Mouse (Mus musculus) midbrain, postnatal 0 days (tissue): Measurements from ENCODE around the gene Neu4. TPM values are rescaled to one million over a fixed set of nuclear protein-coding genes. Genes with fewer than 3 reads are reported as not detected.

Experiments
- ATAC-seq: fragments of 200-750 bp; cut with Nextera tagmentation; 2 replicates; pipeline ENCODE4 v1.8.0; 2017; ENCODE audit warnings: moderate number of reproducible peaks, mild to moderate bottlenecking, moderate TSS enrichment, moderate library complexity; ENCODE audit not compliant: low FRiP score
- DNase-seq: peaks from one replicate; pipeline ENCODE4 v3.0.0-alpha.2; 2015; ENCODE audit warnings: low spot score
- H3K27ac ChIP-seq: fragments of 300-500 bp; sonication (generic); 2 replicates; pipeline ENCODE4 v1.5.1; 2014; ENCODE audit warnings: low read depth, mild to moderate bottlenecking, low read length, mixed read lengths
- H3K27me3 ChIP-seq: fragments of 300-500 bp; sonication (generic); 2 replicates; pipeline ENCODE4 v1.6.1; 2014; ENCODE audit warnings: low read length, control low read depth, mixed read lengths; ENCODE audit not compliant: insufficient read depth
- H3K36me3 ChIP-seq: fragments of 300-500 bp; sonication (generic); 2 replicates; pipeline ENCODE4 v1.6.1; 2014; ENCODE audit warnings: low read length, control low read depth, mixed read lengths; ENCODE audit not compliant: insufficient read depth
- H3K4me1 ChIP-seq: fragments of 300-500 bp; sonication (generic); 2 replicates; pipeline ENCODE4 v1.6.1; 2014; ENCODE audit warnings: mild to moderate bottlenecking, control low read depth, antibody characterized with exemption, low read length, mixed read lengths; ENCODE audit not compliant: insufficient read depth
- H3K4me2 ChIP-seq: fragments of 300-500 bp; sonication (generic); 2 replicates; pipeline ENCODE4 v1.6.1; 2014; ENCODE audit warnings: low read depth, mild to moderate bottlenecking, low read length, mixed read lengths; ENCODE audit not compliant: poor library complexity, severe bottlenecking
- H3K4me3 ChIP-seq: fragments of 300-500 bp; sonication (generic); 2 replicates; pipeline ENCODE4 v1.5.1; 2014; ENCODE audit warnings: low read depth, mild to moderate bottlenecking, low read length, moderate library complexity
- H3K9ac ChIP-seq: fragments of 300-500 bp; sonication (generic); replicated peaks from 2 replicates; pipeline ENCODE4 v1.6.1; 2014; ENCODE audit warnings: mild to moderate bottlenecking, low read length, moderate library complexity, mixed read lengths; ENCODE audit not compliant: poor library complexity, severe bottlenecking
- H3K9me3 ChIP-seq: fragments of 300-500 bp; sonication (generic); 2 replicates; pipeline ENCODE4 v1.6.1; 2016; ENCODE audit warnings: low read length, control low read depth
- CTCF ChIP-seq: IDR thresholded peaks from 2 replicates; pipeline ENCODE4 v1.5.1; 2016; ENCODE audit warnings: antibody characterized with exemption, mild to moderate bottlenecking
- WGBS: fragments of 180-500 bp; shearing (Covaris S2); extraction: QIAGEN DNeasy Blood & Tissue Kit; methylation state at CpG from one replicate; pipeline ENCODE4 v1.1.7; 2014; 5-methylcytosine and 5-hydroxymethylcytosine counted together
- polyA plus RNA-seq: library from polyadenylated mRNA; unstranded; fragments of >200 nt; fragmentation: Nextera tagmentation; extraction: Ambion mirVana; gene quantifications from 2 replicates; pipeline ENCODE4 v1.2.1, GENCODE M21; 2015
- total RNA-seq: library from RNA; depleted of rRNA; stranded (reverse); fragments of >200 nt; gene quantifications from 2 replicates; pipeline ENCODE4 v1.2.3, GENCODE M21; 2014

Neu4 gene
- total and polyA plus RNA-seq, 2 experiments from 2014 or later, result 0.04 to 0.93 TPM

- Histone ChIP-seq H3K4me1 (no peaks in the 10 kb centered on the region), H3K27ac (no peak overlapping the region), H3K9ac (no peak overlapping the region), H3K36me3 (no peaks in the 10 kb centered on the region), H3K4me2 (no peak overlapping the region), H3K9me3 (no peaks in the 10 kb centered on the region), H3K4me3 (no peak overlapping the region), H3K27me3 (no peaks in the 10 kb centered on the region)
- DNase-seq (no peak), ATAC-seq (no peak)
- WGBS, result 83% methylated on average over 3 of the region's 3 CpGs
- TF ChIP-seq CTCF, result no peak
These were observed 25.3 kb downstream of the Neu4 start for GRCm38 (mm10) chr1:94045559-94045958.

- no peak overlapping the region for H3K9ac ChIP-seq
- H3K4me2 ChIP-seq, result no peak overlapping the region
- no peak for DNase-seq
- no peaks in the 10 kb centered on the region for H3K9me3 ChIP-seq
- H3K27ac ChIP-seq, result no peak overlapping the region
- no peak overlapping the region for H3K4me3 ChIP-seq
- no peak for TF ChIP-seq CTCF
- H3K27me3 ChIP-seq, result no peaks in the 10 kb centered on the region
- no peak for ATAC-seq
- no peaks in the 10 kb centered on the region for H3K36me3 ChIP-seq
- no peaks in the 10 kb centered on the region for H3K4me1 ChIP-seq
- WGBS, result 79% methylated on average over 4 of the region's 4 CpGs
These were observed 26.3 kb downstream of the Neu4 start for GRCm38 (mm10) chr1:94046544-94046943.

- Histone ChIP-seq H3K4me1 (no peaks in the 10 kb centered on the region), H3K4me2 (no peak overlapping the region), H3K27ac (no peak overlapping the region), H3K9ac (no peak overlapping the region), H3K9me3 (no peaks in the 10 kb centered on the region), H3K36me3 (no peaks in the 10 kb centered on the region), H3K4me3 (no peak overlapping the region), H3K27me3 (no peaks in the 10 kb centered on the region)
- WGBS, result 86% methylated on average over 5 of the region's 5 CpGs
- no peak for ATAC-seq
- no peak for DNase-seq
- TF ChIP-seq CTCF, result no peak
These were observed 30.9 kb downstream of the Neu4 start for GRCm38 (mm10) chr1:94051104-94051503.

DNA sequence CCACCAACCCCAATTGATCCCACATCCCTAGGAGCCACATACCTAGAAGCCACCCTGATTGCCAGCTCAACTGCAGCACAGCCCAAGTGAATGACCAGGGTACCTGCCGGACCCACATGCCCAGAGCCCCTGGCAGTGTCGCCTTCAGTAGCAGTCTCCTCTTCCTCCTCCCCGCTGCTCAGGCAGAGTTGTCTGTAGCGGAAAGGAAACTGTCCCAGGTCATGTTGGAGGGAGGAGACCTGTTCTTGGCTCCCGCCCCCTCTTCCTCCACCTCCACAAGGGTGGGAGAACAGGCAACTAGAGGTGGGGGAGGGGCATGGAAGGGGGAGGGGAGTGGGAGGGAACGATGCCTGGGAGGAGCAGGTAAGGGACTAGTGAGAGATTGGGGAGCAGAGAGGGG, 32.1 kb downstream of the Neu4 start, which contains the start of gene Pdcd1:
Gene Pdcd1 (minus strand): TSS at position 181 of the 400 bp plus-strand sequence.
- DNase-seq (no peak), ATAC-seq (no peak)
- H3K4me2 ChIP-seq, result no peak within 1 kb of the TSS
- H3K9me3 ChIP-seq, result no peaks in the 10 kb centered on the region
- H3K9ac ChIP-seq, result no peak within 1 kb of the TSS
- WGBS, result 63% methylated on average over 6 of the region's 6 CpGs
- no peak for TF ChIP-seq CTCF
- no peak within 1 kb of the TSS for H3K27ac ChIP-seq
- no peaks in the 10 kb centered on the region for H3K27me3 ChIP-seq
- H3K4me1 ChIP-seq, result no peaks in the 10 kb centered on the region
- no peaks in the 10 kb centered on the region for H3K36me3 ChIP-seq
- no peak within 1 kb of the TSS for H3K4me3 ChIP-seq

DNA sequence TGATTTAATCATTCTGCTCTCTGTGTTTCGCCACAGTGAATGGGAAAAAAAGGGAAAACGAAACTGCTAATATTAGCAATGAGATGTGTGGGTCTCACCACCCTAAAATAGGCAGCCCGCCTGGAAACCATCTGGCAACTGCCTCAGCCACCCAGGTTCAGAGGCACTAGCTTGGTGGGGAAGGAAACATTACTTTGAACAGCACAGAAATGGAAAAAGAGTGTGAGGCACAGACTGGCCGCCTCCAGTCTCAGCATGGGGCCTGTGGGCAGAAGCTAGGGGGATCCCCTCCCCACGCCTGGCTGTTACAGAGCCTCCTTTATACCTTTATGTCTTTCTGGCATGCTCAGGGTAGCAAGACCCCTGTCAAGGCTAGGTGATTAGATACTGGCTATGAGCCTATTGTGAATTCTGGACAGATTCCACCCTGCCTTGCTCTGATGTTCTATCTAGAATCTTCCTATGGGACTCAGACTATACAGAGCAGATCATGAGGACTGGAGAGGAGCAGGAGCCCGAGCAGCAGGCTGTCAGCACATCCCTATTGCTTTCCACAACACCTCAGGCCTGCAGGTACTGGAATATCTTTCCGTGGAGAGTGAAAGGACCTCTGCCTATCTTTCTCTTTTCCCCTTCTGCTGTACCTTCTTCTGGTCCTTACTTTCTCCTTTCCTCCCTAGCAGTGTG, 33.4 kb downstream of the Neu4 start:
- WGBS, result 61% methylated on average over 7 of the region's 7 CpGs
- no peak for ATAC-seq
- Histone ChIP-seq H3K36me3 (no peaks in the 10 kb centered on the region), H3K4me1 (no peaks in the 10 kb centered on the region), H3K4me3 (no peak overlapping the region), H3K9me3 (no peaks in the 10 kb centered on the region), H3K27me3 (no peaks in the 10 kb centered on the region), H3K4me2 (no peak overlapping the region), H3K27ac (no peak overlapping the region), H3K9ac (no peak overlapping the region)
- no peak for TF ChIP-seq CTCF
- DNase-seq, result no peak

- WGBS, result 75% methylated on average over 1 of the region's 1 CpGs
These were observed 34.2 kb downstream of the Neu4 start for GRCm38 (mm10) chr1:94054481-94054880.

More at GRCm38 (mm10) chr1:94054481-94054880, 34.2 kb downstream of the Neu4 start:
- ATAC-seq (no peak), DNase-seq (no peak)
- Histone ChIP-seq H3K4me3 (no peak overlapping the region), H3K36me3 (no peaks in the 10 kb centered on the region), H3K4me1 (no peaks in the 10 kb centered on the region), H3K27me3 (no peaks in the 10 kb centered on the region), H3K9me3 (no peaks in the 10 kb centered on the region), H3K9ac (no peak overlapping the region), H3K4me2 (no peak overlapping the region), H3K27ac (no peak overlapping the region)
- no peak for TF ChIP-seq CTCF
